Mouse (Mus musculus) lung, embryonic 14.5 days (tissue): ENCODE data around the gene Nck1. TPM values are rescaled to one million over a fixed set of nuclear protein-coding genes. Genes with fewer than 3 reads are reported as not detected.

Source experiments
- ATAC-seq: fragments of 200-750 bp; cut with Nextera tagmentation; 2 replicates; pipeline ENCODE4 v1.8.0; 2017; ENCODE audit warnings: mild to moderate bottlenecking, moderate TSS enrichment, moderate library complexity; ENCODE audit not compliant: insufficient read depth
- DNase-seq: peaks from one replicate; pipeline ENCODE4 v3.0.0-alpha.2; 2015
- H3K27ac ChIP-seq: fragments of 300-500 bp; sonication (generic); 2 replicates; pipeline ENCODE4 v1.5.1; 2014; ENCODE audit warnings: low read depth, mild to moderate bottlenecking, moderate library complexity
- H3K27me3 ChIP-seq: fragments of 300-500 bp; sonication (generic); 2 replicates; pipeline ENCODE4 v1.6.1; 2014; ENCODE audit warnings: low read length, control low read depth; ENCODE audit not compliant: insufficient read depth
- H3K36me3 ChIP-seq: fragments of 300-500 bp; sonication (generic); 2 replicates; pipeline ENCODE4 v1.6.1; 2014; ENCODE audit warnings: control low read depth; ENCODE audit not compliant: insufficient read depth
- H3K4me1 ChIP-seq: fragments of 300-500 bp; sonication (generic); 2 replicates; pipeline ENCODE4 v1.6.1; 2014; ENCODE audit warnings: antibody characterized with exemption, control low read depth; ENCODE audit not compliant: insufficient read depth
- H3K4me2 ChIP-seq: fragments of 300-500 bp; sonication (generic); 2 replicates; pipeline ENCODE4 v1.6.1; 2014; ENCODE audit warnings: mild to moderate bottlenecking
- H3K4me3 ChIP-seq: fragments of 300-500 bp; sonication (generic); 2 replicates; pipeline ENCODE4 v1.5.1; 2014; ENCODE audit warnings: low read depth, low read length
- H3K9ac ChIP-seq: fragments of 300-500 bp; sonication (generic); 2 replicates; pipeline ENCODE4 v1.6.1; 2014
- H3K9me3 ChIP-seq: fragments of 300-500 bp; sonication (generic); 2 replicates; pipeline ENCODE4 v1.6.1; 2016; ENCODE audit warnings: low read depth, low read length, control low read depth
- CTCF ChIP-seq: IDR thresholded peaks from 2 replicates; pipeline ENCODE4 v1.5.1; 2016; ENCODE audit warnings: antibody characterized with exemption, low read depth
- WGBS: fragments of 180-500 bp; shearing (Covaris S2); extraction: QIAGEN DNeasy Blood & Tissue Kit; methylation state at CpG from one replicate; pipeline ENCODE4 v1.1.7; 2014; 5-methylcytosine and 5-hydroxymethylcytosine counted together
- polyA plus RNA-seq: library from polyadenylated mRNA; unstranded; fragments of >200 nt; fragmentation: Nextera tagmentation; extraction: Ambion mirVana; gene quantifications from 2 replicates; pipeline ENCODE4 v1.2.1, GENCODE M21; 2014

The Nck1 gene
- polyA plus RNA-seq, 1 experiment from 2014 or later: 71.3 TPM

- Histone ChIP-seq H3K4me3 (no peak overlapping the region), H3K27ac (no peak overlapping the region), H3K9ac (no peak overlapping the region), H3K27me3 (no peaks in the 10 kb centered on the region), H3K36me3 (no peaks in the 10 kb centered on the region), H3K4me1 (no peaks in the 10 kb centered on the region), H3K9me3 (no peaks in the 10 kb centered on the region), H3K4me2 (no peak overlapping the region)
- WGBS: 90% methylated on average over 3 of the region's 3 CpGs
- no peak for ATAC-seq
- DNase-seq: no peak
- TF ChIP-seq CTCF: no peak
These were observed 76.3 kb downstream of the Nck1 start for GRCm38 (mm10) chr9:100469681-100470080.

GRCm38 (mm10) chr9:100468151-100468550 lies 77.8 kb downstream of the Nck1 start:
- no peaks in the 10 kb centered on the region for H3K36me3 ChIP-seq
- no peaks in the 10 kb centered on the region for H3K27me3 ChIP-seq
- DNase-seq (no peak), ATAC-seq (no peak)
- H3K4me3 ChIP-seq: no peak overlapping the region
- H3K9me3 ChIP-seq: no peaks in the 10 kb centered on the region
- H3K27ac ChIP-seq: no peak overlapping the region
- H3K9ac ChIP-seq: no peak overlapping the region
- no peaks in the 10 kb centered on the region for H3K4me1 ChIP-seq
- 93% methylated on average over 8 of the region's 8 CpGs for WGBS
- TF ChIP-seq CTCF: no peak
- H3K4me2 ChIP-seq: no peak overlapping the region

- Histone ChIP-seq H3K27ac (no peak overlapping the region), H3K27me3 (no peaks in the 10 kb centered on the region), H3K4me2 (no peak overlapping the region), H3K4me1 (no peaks in the 10 kb centered on the region), H3K9me3 (no peaks in the 10 kb centered on the region), H3K36me3 (no peaks in the 10 kb centered on the region), H3K9ac (no peak overlapping the region), H3K4me3 (no peak overlapping the region)
- no peak for TF ChIP-seq CTCF
- DNase-seq: no peak
- no peak for ATAC-seq
- WGBS: 73% methylated on average over 7 of the region's 7 CpGs
These were observed 78.3 kb downstream of the Nck1 start for GRCm38 (mm10) chr9:100467653-100468052.

- 67% methylated on average over 3 of the region's 3 CpGs for WGBS
- no peak for ATAC-seq
- no peak overlapping the region for H3K27ac ChIP-seq
- no peak overlapping the region for H3K4me3 ChIP-seq
- H3K4me2 ChIP-seq: no peak overlapping the region
- no peaks in the 10 kb centered on the region for H3K27me3 ChIP-seq
- H3K4me1 ChIP-seq: no peaks in the 10 kb centered on the region
- TF ChIP-seq CTCF: no peak
- H3K36me3 ChIP-seq: no peaks in the 10 kb centered on the region
- no peak overlapping the region for H3K9ac ChIP-seq
- DNase-seq: no peak
- no peaks in the 10 kb centered on the region for H3K9me3 ChIP-seq
These were observed 79.2 kb downstream of the Nck1 start for GRCm38 (mm10) chr9:100466743-100467142.

GRCm38 (mm10) chr9:100465988-100466387 lies 79.9 kb downstream of the Nck1 start:
- no peaks in the 10 kb centered on the region for H3K4me1 ChIP-seq
- TF ChIP-seq CTCF: no peak
- no peak for ATAC-seq
- H3K9me3 ChIP-seq: no peaks in the 10 kb centered on the region
- H3K4me2 ChIP-seq: no peak overlapping the region
- no peaks in the 10 kb centered on the region for H3K36me3 ChIP-seq
- H3K27ac ChIP-seq: no peak overlapping the region
- DNase-seq: no peak
- no peak overlapping the region for H3K4me3 ChIP-seq
- H3K27me3 ChIP-seq: no peaks in the 10 kb centered on the region
- no peak overlapping the region for H3K9ac ChIP-seq
- WGBS: 91% methylated on average over 9 of the region's 9 CpGs

- no peak for TF ChIP-seq CTCF
- Histone ChIP-seq H3K9ac (no peak overlapping the region), H3K9me3 (no peaks in the 10 kb centered on the region), H3K4me2 (no peak overlapping the region), H3K4me3 (no peak overlapping the region), H3K36me3 (0 out of 2 replicates have a peak, but pooled peaks cover under 1% of the 10 kb centered on the region), H3K27ac (no peak overlapping the region), H3K4me1 (no peaks in the 10 kb centered on the region), H3K27me3 (no peaks in the 10 kb centered on the region)
- no peak for DNase-seq
- WGBS: 90% methylated on average over 5 of the region's 5 CpGs
- no peak for ATAC-seq
These were observed 80.6 kb downstream of the Nck1 start for GRCm38 (mm10) chr9:100465380-100465779.

GRCm38 (mm10) chr9:100463771-100464170 lies 82.2 kb downstream of the Nck1 start:
- no peak for DNase-seq
- TF ChIP-seq CTCF: no peak
- Histone ChIP-seq H3K4me2 (no peak overlapping the region), H3K4me1 (no peaks in the 10 kb centered on the region), H3K9me3 (no peaks in the 10 kb centered on the region), H3K27me3 (no peaks in the 10 kb centered on the region), H3K36me3 (0 out of 2 replicates have a peak, but pooled peaks cover 7% of the 10 kb centered on the region), H3K9ac (no peak overlapping the region), H3K4me3 (no peak overlapping the region), H3K27ac (no peak overlapping the region)
- ATAC-seq: no peak
- WGBS: 52% methylated on average over 2 of the region's 2 CpGs

GRCm38 (mm10) chr9:100462098-100462497 lies 83.8 kb downstream of the Nck1 start:
- H3K4me2 ChIP-seq: no peak overlapping the region
- H3K9me3 ChIP-seq: no peaks in the 10 kb centered on the region
- no peak overlapping the region for H3K4me3 ChIP-seq
- ATAC-seq (no peak), DNase-seq (no peak)
- TF ChIP-seq CTCF: no peak
- 0 out of 2 replicates have a peak, but pooled peaks cover 8% of the 10 kb centered on the region for H3K36me3 ChIP-seq
- H3K27ac ChIP-seq: no peak overlapping the region
- no peaks in the 10 kb centered on the region for H3K27me3 ChIP-seq
- no peak overlapping the region for H3K9ac ChIP-seq
- WGBS: 87% methylated on average over 4 of the region's 4 CpGs
- H3K4me1 ChIP-seq: no peaks in the 10 kb centered on the region
